Mouse (Mus musculus) liver, adult 2 months (tissue): Measurements from ENCODE around the gene Erich4. TPM values are rescaled to one million over a fixed set of nuclear protein-coding genes. Genes with fewer than 3 reads are reported as not detected.

ENCODE experiments used
- DNase-seq: peaks from one replicate; pipeline ENCODE4 v3.0.0-alpha.2; 2011; ENCODE audit warnings: low read depth, low spot score; ENCODE audit errors: extremely low read depth
- H3K27ac ChIP-seq: fragments of 200-500 bp; replicated peaks from 2 replicates; pipeline ENCODE4 v1.5.1; 2012; ENCODE audit warnings: low read depth, mild to moderate bottlenecking, control low read depth, inconsistent platforms, low read length; ENCODE audit not compliant: insufficient read depth
- H3K27me3 ChIP-seq: fragments of 200-500 bp; 2 replicates; pipeline ENCODE4 v1.6.1; 2012; ENCODE audit warnings: mild to moderate bottlenecking, moderate library complexity, low read length, inconsistent platforms; ENCODE audit not compliant: control insufficient read depth, insufficient read depth
- H3K36me3 ChIP-seq: fragments of 200-500 bp; 2 replicates; pipeline ENCODE4 v1.6.1; 2012; ENCODE audit warnings: low read length, inconsistent platforms; ENCODE audit not compliant: control insufficient read depth, insufficient read depth
- H3K4me1 ChIP-seq: fragments of 200-500 bp; 2 replicates; pipeline ENCODE4 v1.6.1; 2011; ENCODE audit warnings: low read length; ENCODE audit not compliant: control insufficient read depth, insufficient read depth
- H3K4me3 ChIP-seq: fragments of 200-500 bp; 2 replicates; pipeline ENCODE4 v1.5.1; 2011; ENCODE audit warnings: low read depth, mild to moderate bottlenecking, control low read depth, low read length, moderate library complexity; ENCODE audit not compliant: insufficient read depth
- H3K79me2 ChIP-seq: fragments of 200-500 bp; 2 replicates; pipeline ENCODE4 v1.6.1; 2012; ENCODE audit warnings: inconsistent platforms, mild to moderate bottlenecking, low read length, moderate library complexity; ENCODE audit not compliant: control insufficient read depth, insufficient read depth
- H3K9ac ChIP-seq: fragments of 200-500 bp; 2 replicates; pipeline ENCODE4 v1.6.1; 2012; ENCODE audit warnings: low read depth, mild to moderate bottlenecking, control low read depth, inconsistent platforms, low read length
- CTCF ChIP-seq: fragments of 200-500 bp; IDR thresholded peaks from 2 replicates; pipeline ENCODE4 v1.5.1; 2011; ENCODE audit warnings: low read depth, low read length, control low read depth
- POLR2A ChIP-seq: fragments of 200-500 bp; IDR thresholded peaks from 2 replicates; pipeline ENCODE4 v1.6.1; 2011; ENCODE audit warnings: low read length, control low read depth; ENCODE audit not compliant: insufficient read depth; ENCODE audit errors: extremely low read depth
- WGBS: fragments of 180-500 bp; shearing (Covaris S2); methylation state at CpG from one replicate; pipeline ENCODE4 v1.1.7; 2018; 5-methylcytosine and 5-hydroxymethylcytosine counted together
- polyA plus RNA-seq: library from polyadenylated mRNA; depleted of rRNA; stranded (reverse); fragments of >200 nt; gene quantifications from 2 replicates; pipeline ENCODE4 v1.2.3, GENCODE M21; 2012
- total RNA-seq: library from RNA; depleted of rRNA; stranded (reverse); fragments of >200 nt; gene quantifications from 2 replicates; pipeline ENCODE4 v1.2.3, GENCODE M21; 2014

Erich4 gene
- total and polyA plus RNA-seq, 2 experiments = not detected

DNA sequence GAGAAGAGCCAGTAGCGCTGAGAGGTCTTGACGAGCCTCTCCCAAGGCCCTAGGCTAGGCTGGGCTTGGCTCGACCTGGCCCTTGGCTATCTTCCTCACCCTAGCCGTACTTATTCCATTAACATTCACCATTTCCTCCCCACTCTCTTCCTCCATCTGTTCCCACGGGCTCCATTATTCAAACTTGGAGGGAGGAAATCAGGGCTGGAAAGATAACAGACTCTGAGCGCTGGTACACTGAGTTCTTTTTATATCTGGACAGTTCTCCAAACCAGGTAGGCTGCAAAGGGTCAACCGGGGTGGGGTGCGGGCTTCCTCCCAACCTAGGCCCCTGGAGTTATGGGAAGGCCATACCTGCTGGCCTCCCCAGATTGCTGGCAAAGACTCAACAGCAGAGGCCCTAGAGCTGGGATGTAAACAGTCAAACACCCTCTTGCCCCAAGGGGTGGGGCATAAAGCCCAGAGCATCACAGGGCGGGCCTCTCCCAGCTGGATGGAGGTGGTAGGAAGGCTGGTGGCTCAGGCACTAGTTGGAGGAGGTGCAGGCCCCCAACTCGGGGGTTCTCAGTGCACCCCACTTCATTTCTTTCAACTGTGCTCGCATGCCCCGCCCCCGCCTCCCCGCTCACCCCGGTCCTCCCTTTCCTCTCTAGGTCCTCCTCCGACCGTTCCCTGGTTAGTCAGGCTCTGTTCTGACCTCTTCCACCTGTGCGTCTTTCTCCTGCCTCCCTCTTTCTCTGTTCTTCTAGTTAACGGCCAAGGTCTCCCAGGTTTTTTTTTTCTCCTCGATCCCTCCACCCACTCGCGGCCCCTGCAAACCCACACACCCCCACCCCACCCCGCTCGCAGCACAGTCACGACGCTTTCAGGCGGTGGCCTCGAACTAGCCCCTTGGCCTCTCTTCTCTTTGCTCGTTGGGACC lies 11.1 kb upstream of the Erich4 start, which contains the start of gene B3gnt8:
TSS of gene B3gnt8 (plus strand) at position 146 of the 922 bp plus-strand sequence.
- Histone ChIP-seq H3K4me3 (peak within 1 kb of the TSS; percentile 58), H3K27ac (peak within 1 kb of the TSS; percentile 28), H3K27me3 (no peaks in the 10 kb centered on the region), H3K36me3 (peaks cover 7% of the 10 kb centered on the region; the same call in 1 of the 2 replicates), H3K79me2 (no peaks in the 10 kb centered on the region), H3K9ac (peak within 1 kb of the TSS; percentile 48), H3K4me1 (no peaks in the 10 kb centered on the region)
- no peak for DNase-seq
- TF ChIP-seq POLR2A (no peak), CTCF (no peak)
- 52% methylated on average over 29 of the region's 29 CpGs for WGBS

DNA sequence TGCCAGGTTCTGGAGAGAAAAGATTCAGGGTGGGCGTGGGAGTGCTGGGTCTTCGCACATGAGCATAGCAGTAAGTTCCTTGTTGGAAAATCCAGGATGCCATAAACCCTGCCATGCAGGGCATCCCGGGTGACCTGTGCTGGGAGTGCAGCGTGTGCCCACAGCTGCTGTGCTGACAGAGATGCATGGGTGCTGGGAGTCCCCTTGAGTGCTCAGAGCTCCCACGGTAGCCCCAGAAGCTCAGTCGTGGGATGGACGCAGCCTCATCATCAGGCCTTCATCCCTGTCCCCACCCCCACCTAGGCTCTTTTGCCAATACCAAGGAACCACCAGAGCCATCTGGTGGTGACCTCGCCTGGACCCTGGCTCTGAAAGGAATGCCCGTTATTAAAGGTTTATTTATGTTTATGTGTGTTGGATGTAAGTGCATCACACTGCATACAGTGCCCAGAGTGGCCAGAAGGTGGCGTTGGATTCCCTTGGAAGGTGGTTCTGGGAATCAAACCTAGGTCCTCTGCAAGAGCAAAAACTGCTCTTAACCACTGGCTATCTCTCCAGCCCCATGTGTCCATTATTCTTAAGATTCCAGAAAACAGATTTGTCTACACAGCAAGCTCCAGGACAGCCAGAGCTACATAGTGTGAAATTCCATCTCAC lies 10.0 kb upstream of the Erich4 start:
- DNase-seq = peak; percentile 60

DNA sequence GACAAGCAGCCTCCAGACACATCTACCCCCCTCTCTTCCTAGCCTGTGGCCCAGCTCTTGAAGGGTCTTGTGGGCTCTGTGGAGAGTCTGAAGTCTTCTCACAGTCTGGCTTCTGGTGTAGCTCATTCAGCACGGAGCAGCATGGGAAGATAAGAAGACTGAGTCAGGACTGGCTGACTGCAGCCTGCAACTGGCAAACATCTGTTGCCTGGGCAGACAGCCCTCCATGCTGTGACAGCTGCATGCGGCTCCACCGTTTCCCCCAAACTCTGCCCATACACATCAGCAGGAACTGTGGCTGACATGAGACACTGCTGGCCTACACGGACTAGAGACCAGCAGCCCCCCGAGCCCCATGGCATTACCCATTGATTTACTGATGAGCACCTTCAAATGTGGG lies 9.2 kb upstream of the Erich4 start:
- DNase-seq = no peak
- Histone ChIP-seq H3K9ac (no peak overlapping the region), H3K4me1 (peaks cover 5% of the 10 kb centered on the region; the same call in 1 of the 2 replicates), H3K27me3 (no peaks in the 10 kb centered on the region), H3K79me2 (no peaks in the 10 kb centered on the region), H3K27ac (no peak overlapping the region), H3K36me3 (peaks cover 9% of the 10 kb centered on the region), H3K4me3 (no peak overlapping the region)
- 69% methylated on average over 5 of the region's 5 CpGs for whole genome bisulfite sequencing
- no peak for TF ChIP-seq CTCF
- no peak for TF ChIP-seq POLR2A

More for the DNA sequence above, 10.0 kb upstream of the Erich4 start:
- H3K79me2 ChIP-seq = no peaks in the 10 kb centered on the region
- no peaks in the 10 kb centered on the region for H3K4me1 ChIP-seq
- 70% methylated on average over 10 of the region's 10 CpGs for WGBS
- TF ChIP-seq POLR2A (no peak), CTCF (peak; percentile 55; the same call in 1 of the 2 replicates)
- no peak overlapping the region for H3K9ac ChIP-seq
- H3K27me3 ChIP-seq = no peaks in the 10 kb centered on the region
- H3K27ac ChIP-seq = no peak overlapping the region
- peaks cover 11% of the 10 kb centered on the region for H3K36me3 ChIP-seq
- H3K4me3 ChIP-seq = no peak overlapping the region

DNA sequence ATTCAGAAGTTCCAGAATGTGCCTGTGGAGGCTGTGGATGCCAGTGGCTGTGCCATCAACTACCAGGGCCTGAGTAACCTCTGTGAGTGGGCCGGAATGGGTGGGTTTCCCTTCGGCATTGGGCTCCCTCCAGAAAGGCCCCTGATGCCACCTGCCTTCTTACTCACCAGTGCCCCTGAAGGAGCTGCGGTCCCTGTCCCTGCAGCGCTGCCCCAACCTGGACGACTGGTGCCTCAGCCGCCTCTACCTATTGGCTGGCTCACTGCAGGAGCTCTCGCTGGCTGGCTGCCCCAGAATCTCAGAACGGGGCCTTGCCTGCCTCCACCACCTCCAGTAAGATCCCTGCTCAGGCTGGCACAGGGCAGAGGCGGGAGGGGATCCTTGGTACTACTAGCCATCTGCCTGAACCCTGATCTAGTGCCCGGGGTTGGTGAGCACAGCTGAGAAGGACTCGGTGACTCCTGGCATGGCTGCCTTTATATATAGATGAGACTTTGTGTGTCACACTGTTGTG lies 8.2 kb upstream of the Erich4 start:
- H3K4me3 ChIP-seq = no peak overlapping the region
- no peak overlapping the region for H3K27ac ChIP-seq
- peaks cover 4% of the 10 kb centered on the region for H3K36me3 ChIP-seq
- H3K27me3 ChIP-seq = no peaks in the 10 kb centered on the region
- no peak for DNase-seq
- TF ChIP-seq CTCF (no peak), POLR2A (no peak)
- no peak overlapping the region for H3K9ac ChIP-seq
- no peaks in the 10 kb centered on the region for H3K79me2 ChIP-seq
- WGBS = 80% methylated on average over 11 of the region's 11 CpGs
- H3K4me1 ChIP-seq = peaks cover 5% of the 10 kb centered on the region; the same call in 1 of the 2 replicates

DNA sequence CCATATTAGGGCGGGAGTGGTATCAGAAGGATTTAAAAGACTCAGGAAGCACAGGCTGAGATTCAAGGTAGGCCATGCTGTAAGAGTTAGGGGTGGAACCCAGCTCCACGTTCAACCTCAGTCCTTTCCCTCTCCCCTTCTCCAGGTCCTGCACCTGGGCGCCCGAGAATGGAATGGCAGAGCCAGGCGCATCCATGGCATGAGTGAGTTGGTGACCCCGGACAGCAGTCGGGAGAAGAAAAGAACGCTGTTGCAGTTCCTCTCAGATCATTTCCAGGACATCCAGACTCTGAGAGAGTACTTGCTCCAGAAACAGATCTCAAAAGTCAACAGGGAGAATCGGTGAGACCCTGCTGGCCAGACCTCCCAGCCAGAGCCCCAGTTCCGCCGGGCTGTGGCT lies 5.1 kb upstream of the Erich4 start:
- peaks cover 5% of the 10 kb centered on the region; the same call in 1 of the 2 replicates for H3K4me1 ChIP-seq
- peaks cover 4% of the 10 kb centered on the region for H3K36me3 ChIP-seq
- H3K27me3 ChIP-seq = no peaks in the 10 kb centered on the region
- TF ChIP-seq CTCF (no peak), POLR2A (no peak)
- H3K27ac ChIP-seq = no peak overlapping the region
- no peak overlapping the region for H3K4me3 ChIP-seq
- no peak for DNase-seq
- 93% methylated on average over 11 of the region's 11 CpGs for WGBS
- no peaks in the 10 kb centered on the region for H3K79me2 ChIP-seq
- H3K9ac ChIP-seq = no peak overlapping the region
